Mouse (Mus musculus) T-cell, adult 2 months (primary cell): ENCODE data around the gene Gm11114.

Source experiments
- DNase-seq: peaks from one replicate; pipeline ENCODE4 v3.0.0; 2022; ENCODE audit warnings: low spot score

Gene Gm11114

GRCm38 (mm10) chr9:85357154-85357860, 44.7 kb downstream of the Gm11114 start:
- DNase-seq = no peak
